Mouse (Mus musculus): Measurements from ENCODE around the gene Rab20. TPM values are rescaled to one million over a fixed set of nuclear protein-coding genes. Genes with fewer than 3 reads are reported as not detected.

Gene Rab20
- polyA plus RNA-seq, 1 experiment from 2014 or later: 8.7 TPM

DNA sequence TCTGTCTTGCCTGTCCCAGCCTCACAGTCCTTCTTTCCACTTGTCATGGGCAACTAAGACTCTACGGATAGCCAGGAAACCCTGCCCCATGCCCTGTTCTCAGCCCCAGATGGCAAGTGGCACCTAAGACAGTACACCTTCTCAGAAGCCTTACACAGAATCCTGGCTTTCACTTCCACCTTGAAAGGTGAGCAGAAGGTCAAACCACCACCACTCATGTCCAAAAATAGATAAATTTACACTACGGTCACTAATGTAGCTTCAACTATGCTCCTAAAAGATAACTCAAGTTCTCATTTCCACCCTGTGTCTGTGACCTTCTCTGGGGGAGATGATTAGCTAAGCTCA, 15.0 kb downstream of the Rab20 start:
- Histone ChIP-seq H3K4me1 (peaks cover 9% of the 10 kb centered on the region; the same call in 1 of the 2 replicates), H3K36me3 (no peaks in the 10 kb centered on the region), H3K4me3 (replicated peaks) (no peak overlapping the region), H3K27ac (no peak overlapping the region), H3K27me3 (replicated peaks) (no peaks in the 10 kb centered on the region), H3K9ac (no peak overlapping the region), H3K9me3 (no peaks in the 10 kb centered on the region), H3K4me2 (no peak overlapping the region)
- ATAC-seq (ENCODE audit: insufficient read depth, low FRiP score, low read depth): no peak
- 75% methylated on average over 2 of the region's 2 CpGs for WGBS

DNA sequence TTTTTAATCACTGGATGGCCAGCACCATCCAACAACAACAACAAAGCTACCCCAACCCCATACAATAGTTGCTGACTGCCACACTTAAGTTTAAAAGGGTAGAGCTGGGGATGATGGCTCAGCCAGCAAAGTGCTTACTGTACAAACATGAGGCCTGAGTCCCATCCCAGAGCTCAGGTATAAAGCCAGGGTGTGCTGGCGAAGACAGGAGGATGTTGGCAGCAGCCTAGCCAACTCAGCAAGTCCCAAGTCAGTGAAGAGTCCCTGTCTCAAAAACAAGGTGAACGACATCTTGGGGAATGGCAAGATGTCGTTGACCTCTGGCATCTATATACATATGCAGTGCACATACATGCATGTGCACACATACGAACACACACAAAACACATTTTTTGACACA, 15.9 kb downstream of the Rab20 start:
- H3K9me3 ChIP-seq: no peaks in the 10 kb centered on the region
- ATAC-seq (ENCODE audit: insufficient read depth, low FRiP score, low read depth): no peak
- 88% methylated on average over 4 of the region's 4 CpGs for WGBS
- H3K4me2 ChIP-seq: no peak overlapping the region
- no peaks in the 10 kb centered on the region for H3K36me3 ChIP-seq
- H3K4me1 ChIP-seq: peaks cover 16% of the 10 kb centered on the region
- no peak overlapping the region for H3K27ac ChIP-seq
- H3K27me3 ChIP-seq (replicated peaks): no peaks in the 10 kb centered on the region
- H3K9ac ChIP-seq: no peak overlapping the region
- no peak overlapping the region for H3K4me3 ChIP-seq (replicated peaks)

DNA sequence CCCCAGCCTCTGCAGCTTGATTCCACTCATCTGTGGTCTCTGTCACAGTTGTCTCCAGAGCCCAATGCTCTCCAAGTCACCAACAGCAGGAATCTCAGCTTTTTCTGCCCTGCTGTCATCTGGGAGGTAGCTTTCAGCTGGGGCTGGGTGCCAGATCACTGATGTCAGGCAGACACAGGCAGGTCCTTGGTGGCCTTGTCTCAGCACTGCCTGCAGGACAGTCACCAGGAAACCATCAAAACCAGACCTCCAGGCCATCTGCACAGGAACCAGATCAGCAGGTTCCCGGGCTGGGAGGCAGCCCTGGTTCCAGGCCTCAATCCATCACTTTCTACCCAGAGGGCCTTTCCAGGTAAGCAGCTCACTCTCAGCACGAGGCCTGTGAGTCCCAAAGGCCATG, 16.7 kb downstream of the Rab20 start:
- Histone ChIP-seq H3K9ac (no peak overlapping the region), H3K27me3 (replicated peaks) (no peaks in the 10 kb centered on the region), H3K9me3 (no peaks in the 10 kb centered on the region), H3K4me3 (replicated peaks) (no peak overlapping the region), H3K4me2 (no peak overlapping the region), H3K27ac (no peak overlapping the region), H3K36me3 (no peaks in the 10 kb centered on the region), H3K4me1 (peaks cover 16% of the 10 kb centered on the region)
- 36% methylated on average over 2 of the region's 2 CpGs for WGBS
- no peak for ATAC-seq (ENCODE audit: insufficient read depth, low FRiP score, low read depth)

DNA sequence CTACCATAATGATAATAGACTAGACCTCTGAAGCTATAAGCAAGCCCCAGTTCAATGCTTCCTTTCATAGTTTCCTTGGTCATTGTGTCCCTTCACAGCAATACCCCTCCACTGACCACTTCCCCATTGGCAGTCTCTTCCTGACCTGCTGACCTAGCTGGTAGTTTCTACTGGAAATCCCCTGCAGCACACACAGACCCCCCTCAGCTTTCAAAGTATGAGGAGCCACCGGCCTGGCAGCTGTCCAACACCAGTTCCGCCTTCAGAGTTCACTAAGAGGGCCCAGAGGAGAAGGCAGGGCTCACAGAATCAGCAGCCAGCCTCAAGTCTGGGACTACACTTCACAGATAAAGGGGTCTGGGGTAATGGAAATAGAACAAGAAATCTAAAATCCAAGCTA, 17.6 kb downstream of the Rab20 start:
- Histone ChIP-seq H3K9me3 (no peaks in the 10 kb centered on the region), H3K4me2 (no peak overlapping the region), H3K4me1 (peaks cover 16% of the 10 kb centered on the region), H3K4me3 (replicated peaks) (no peak overlapping the region), H3K27me3 (replicated peaks) (no peaks in the 10 kb centered on the region), H3K36me3 (no peaks in the 10 kb centered on the region), H3K9ac (no peak overlapping the region), H3K27ac (no peak overlapping the region)
- ATAC-seq (ENCODE audit: insufficient read depth, low FRiP score, low read depth): no peak
- WGBS: 33% methylated on average over 2 of the region's 2 CpGs

DNA sequence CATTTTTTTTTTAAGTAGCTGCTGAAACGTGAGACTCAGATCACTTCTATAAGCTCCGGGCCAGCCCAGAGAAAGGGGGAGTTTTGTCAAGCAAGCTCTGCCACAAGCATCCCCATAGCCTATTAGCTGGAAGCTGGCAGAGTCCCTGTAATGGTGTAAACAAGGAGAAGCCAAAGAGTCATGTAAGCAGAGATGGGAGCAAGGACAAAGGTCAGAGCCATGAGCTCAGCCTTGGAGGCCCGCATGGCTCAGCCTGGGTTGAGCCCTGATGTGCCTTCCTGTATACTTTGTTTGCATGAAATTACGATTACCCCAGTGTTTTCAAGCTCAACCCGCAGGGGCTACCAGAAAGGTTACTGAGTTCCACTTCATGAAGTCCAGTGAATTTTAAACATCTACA, 19.5 kb downstream of the Rab20 start:
- H3K4me2 ChIP-seq: no peak overlapping the region
- WGBS: 20% methylated on average over 5 of the region's 5 CpGs

DNA sequence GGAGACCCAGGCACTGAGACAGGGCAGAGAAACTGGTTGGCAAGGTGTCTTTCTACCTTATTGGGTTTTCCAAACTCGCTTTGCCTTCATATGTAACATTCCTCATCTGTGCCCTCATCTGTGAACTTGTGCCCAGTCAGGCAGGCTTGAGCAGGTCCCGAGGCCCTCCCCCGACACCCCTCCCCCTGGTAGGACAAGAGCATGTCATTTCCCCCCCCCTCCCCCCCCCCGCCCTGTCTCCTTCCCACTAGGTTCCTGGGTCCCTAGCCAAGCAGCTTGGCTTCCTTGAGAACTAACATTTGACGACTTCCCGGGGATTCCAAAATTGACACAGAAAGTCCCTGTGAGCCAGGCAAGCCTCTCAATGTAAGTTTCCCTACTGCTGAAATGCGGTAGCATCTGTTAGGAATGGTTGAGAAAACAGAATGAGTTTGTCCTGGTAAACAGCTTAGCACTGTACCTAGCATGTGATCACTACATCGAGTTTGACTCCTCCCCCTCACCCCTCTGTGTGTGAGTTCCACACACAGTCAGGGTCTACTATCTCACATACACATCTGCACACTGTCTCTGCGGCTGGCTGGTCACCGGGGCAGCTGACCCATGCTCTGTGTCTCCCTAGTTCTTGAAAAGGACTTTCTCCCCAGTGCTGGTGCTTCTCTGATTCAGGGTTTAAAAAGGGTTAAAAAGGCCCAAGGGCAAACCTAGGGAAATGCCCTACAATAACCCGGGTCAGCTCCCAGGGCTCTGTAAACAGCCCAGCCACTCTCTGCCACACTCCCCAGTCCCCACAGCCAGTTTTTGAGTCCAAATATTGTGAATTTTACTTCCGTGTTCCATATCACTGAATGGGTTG, 20.3 kb downstream of the Rab20 start:
- Histone ChIP-seq H3K9me3 (no peaks in the 10 kb centered on the region), H3K27ac (peak overlapping the region; percentile 52), H3K9ac (no peak overlapping the region), H3K36me3 (no peaks in the 10 kb centered on the region), H3K4me2 (no peak overlapping the region), H3K4me3 (replicated peaks) (no peak overlapping the region), H3K27me3 (replicated peaks) (no peaks in the 10 kb centered on the region), H3K4me1 (peaks cover 16% of the 10 kb centered on the region)
- 0 out of 2 replicates have a peak, but pooled peaks have one; percentile 43 for ATAC-seq (ENCODE audit: insufficient read depth, low FRiP score, low read depth)
- WGBS: 28% methylated on average over 12 of the region's 12 CpGs

More for the DNA sequence above, 19.5 kb downstream of the Rab20 start:
- ATAC-seq (ENCODE audit: insufficient read depth, low FRiP score, low read depth): no peak
- H3K9me3 ChIP-seq: no peaks in the 10 kb centered on the region
- H3K27me3 ChIP-seq (replicated peaks): no peaks in the 10 kb centered on the region
- H3K4me3 ChIP-seq (replicated peaks): no peak overlapping the region
- no peak overlapping the region for H3K9ac ChIP-seq
- peaks cover 16% of the 10 kb centered on the region for H3K4me1 ChIP-seq
- no peaks in the 10 kb centered on the region for H3K36me3 ChIP-seq
- H3K27ac ChIP-seq: peak overlapping the region; percentile 52

DNA sequence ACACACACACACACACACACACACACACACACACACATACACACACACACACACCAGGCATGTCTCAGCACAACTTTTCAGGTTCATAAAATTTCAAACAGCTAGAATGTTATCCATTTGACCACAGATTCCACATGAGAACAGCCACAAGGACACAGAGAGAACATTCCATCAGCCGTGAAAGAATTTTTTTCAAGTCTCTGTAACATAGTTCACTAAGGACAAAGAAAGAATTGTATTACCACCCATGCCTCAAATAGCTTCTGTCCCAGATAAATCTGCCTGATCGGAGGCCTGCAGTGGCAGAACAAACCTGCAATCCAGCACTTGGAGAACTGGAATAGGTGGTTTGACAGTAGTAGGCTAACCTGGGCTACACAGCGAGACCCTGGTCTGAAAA, 21.2 kb downstream of the Rab20 start:
- H3K9me3 ChIP-seq: no peaks in the 10 kb centered on the region
- H3K9ac ChIP-seq: no peak overlapping the region
- H3K4me2 ChIP-seq: no peak overlapping the region
- no peaks in the 10 kb centered on the region for H3K27me3 ChIP-seq (replicated peaks)
- no peak overlapping the region for H3K4me3 ChIP-seq (replicated peaks)
- peaks cover 18% of the 10 kb centered on the region for H3K4me1 ChIP-seq
- H3K27ac ChIP-seq: no peak overlapping the region
- ATAC-seq (ENCODE audit: insufficient read depth, low FRiP score, low read depth): no peak
- WGBS: 66% methylated on average over 3 of the region's 3 CpGs
- H3K36me3 ChIP-seq: no peaks in the 10 kb centered on the region

DNA sequence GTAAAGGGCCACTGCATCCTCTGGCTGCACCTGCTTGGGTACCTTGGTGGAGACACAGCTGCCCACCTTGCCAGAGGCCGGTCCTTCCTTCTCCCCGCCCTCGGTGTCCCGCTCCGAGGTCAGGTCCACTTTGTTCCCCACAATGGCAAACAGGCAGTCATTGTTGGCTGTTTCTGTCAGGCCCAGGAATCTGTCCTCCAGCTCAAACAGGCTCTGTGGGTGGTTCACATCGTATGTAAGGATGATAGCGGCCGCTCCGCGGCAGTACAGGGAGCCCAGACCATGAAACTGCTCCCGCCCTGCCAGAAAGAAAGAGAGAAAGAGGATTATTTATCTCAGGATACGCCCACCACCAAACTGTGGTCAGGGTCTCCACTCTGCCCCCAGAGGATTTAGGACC, 24.3 kb downstream of the Rab20 start:
- H3K9ac ChIP-seq: no peak overlapping the region
- no peak overlapping the region for H3K4me2 ChIP-seq
- no peaks in the 10 kb centered on the region for H3K27me3 ChIP-seq (replicated peaks)
- no peaks in the 10 kb centered on the region for H3K9me3 ChIP-seq
- peaks cover 20% of the 10 kb centered on the region; the same call in 1 of the 2 replicates for H3K4me1 ChIP-seq
- no peak overlapping the region for H3K4me3 ChIP-seq (replicated peaks)
- H3K36me3 ChIP-seq: no peaks in the 10 kb centered on the region
- WGBS: 61% methylated on average over 12 of the region's 12 CpGs
- H3K27ac ChIP-seq: no peak overlapping the region
- ATAC-seq (ENCODE audit: insufficient read depth, low FRiP score, low read depth): no peak

DNA sequence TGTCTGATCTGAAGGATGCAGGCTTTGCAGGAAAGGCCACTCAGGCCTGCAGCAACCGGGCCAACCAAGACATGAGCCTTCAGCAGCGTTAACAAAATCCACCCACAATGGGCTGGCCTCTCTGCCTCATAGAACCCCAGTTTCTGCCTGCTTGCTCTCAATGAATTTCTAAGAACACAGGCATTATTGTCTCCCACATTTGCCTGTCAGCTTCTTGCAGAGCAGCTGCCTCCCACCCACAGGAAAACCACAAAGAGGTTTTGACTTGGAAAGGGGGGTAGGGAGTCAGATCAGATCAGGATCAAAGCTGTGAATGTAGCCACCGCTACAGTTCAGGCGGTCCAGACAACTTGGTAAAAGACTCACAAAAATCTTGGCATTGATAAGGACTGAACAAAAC, 25.5 kb downstream of the Rab20 start:
- H3K4me1 ChIP-seq: peaks cover 9% of the 10 kb centered on the region; the same call in 1 of the 2 replicates
- no peaks in the 10 kb centered on the region for H3K9me3 ChIP-seq
- H3K27ac ChIP-seq: 0 out of 2 replicates have a peak overlapping the region, but pooled peaks have one; percentile 31
- WGBS: 60% methylated on average over 4 of the region's 4 CpGs
- H3K36me3 ChIP-seq: peaks cover 3% of the 10 kb centered on the region; the same call in 1 of the 2 replicates
- H3K4me2 ChIP-seq: no peak overlapping the region
- H3K4me3 ChIP-seq (replicated peaks): no peak overlapping the region
- no peak for ATAC-seq (ENCODE audit: insufficient read depth, low FRiP score, low read depth)
- no peak overlapping the region for H3K9ac ChIP-seq
- no peaks in the 10 kb centered on the region for H3K27me3 ChIP-seq (replicated peaks)

DNA sequence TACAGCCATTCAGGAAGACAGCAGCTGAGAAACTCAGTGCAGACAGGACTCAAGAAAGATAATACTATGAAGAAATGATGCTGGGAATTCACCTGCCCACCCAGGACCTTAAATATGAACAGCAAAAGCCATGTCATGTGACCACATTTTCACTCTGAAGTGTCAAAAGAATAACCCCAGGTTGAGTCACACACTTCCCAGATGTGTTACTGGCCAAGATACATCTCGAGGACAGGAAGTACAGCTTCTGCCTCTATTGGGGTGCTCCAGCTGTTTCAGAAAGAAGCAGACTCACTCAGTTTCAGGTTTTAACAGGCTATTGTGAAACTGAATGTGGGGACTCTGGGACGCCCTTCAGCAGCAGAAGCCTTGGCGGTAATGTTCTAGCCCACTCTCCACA, 26.0 kb downstream of the Rab20 start:
- Histone ChIP-seq H3K9me3 (no peaks in the 10 kb centered on the region), H3K36me3 (peaks cover 3% of the 10 kb centered on the region; the same call in 1 of the 2 replicates), H3K4me2 (no peak overlapping the region), H3K27ac (0 out of 2 replicates have a peak overlapping the region, but pooled peaks have one; percentile 31), H3K27me3 (replicated peaks) (no peaks in the 10 kb centered on the region), H3K4me3 (replicated peaks) (no peak overlapping the region), H3K4me1 (peaks cover 6% of the 10 kb centered on the region; the same call in 1 of the 2 replicates), H3K9ac (no peak overlapping the region)
- ATAC-seq (ENCODE audit: insufficient read depth, low FRiP score, low read depth): no peak
- WGBS: 66% methylated on average over 3 of the region's 3 CpGs

DNA sequence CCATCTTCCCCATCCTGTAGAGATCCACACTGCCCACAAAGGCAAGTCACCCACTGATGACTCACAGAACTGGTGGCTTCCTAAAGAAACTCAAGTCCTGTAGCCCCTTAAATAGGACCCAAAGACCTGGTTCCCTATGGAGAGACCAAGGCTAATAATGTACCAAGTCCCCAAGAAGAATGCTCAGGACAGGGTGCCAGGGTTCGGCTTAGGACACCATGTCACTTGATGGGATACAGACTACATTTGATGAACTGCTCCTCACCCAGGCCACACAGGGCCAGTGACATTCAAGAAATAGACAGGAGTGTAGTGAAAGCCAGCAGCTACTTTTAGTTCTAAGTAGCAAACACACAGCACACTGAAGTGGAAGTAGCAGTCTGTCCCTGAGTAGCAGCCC, 26.4 kb downstream of the Rab20 start:
- Histone ChIP-seq H3K9me3 (no peaks in the 10 kb centered on the region), H3K4me3 (replicated peaks) (no peak overlapping the region), H3K4me1 (peaks cover 6% of the 10 kb centered on the region; the same call in 1 of the 2 replicates), H3K27me3 (replicated peaks) (no peaks in the 10 kb centered on the region), H3K4me2 (no peak overlapping the region), H3K27ac (0 out of 2 replicates have a peak overlapping the region, but pooled peaks have one; percentile 31), H3K9ac (no peak overlapping the region), H3K36me3 (peaks cover 3% of the 10 kb centered on the region; the same call in 1 of the 2 replicates)
- WGBS: 93% methylated on average over 1 of the region's 1 CpGs
- ATAC-seq (ENCODE audit: insufficient read depth, low FRiP score, low read depth): no peak
